Mouse (Mus musculus) spleen, adult 2 months (tissue): ENCODE results near the gene Saysd1. TPM values are rescaled to one million over a fixed set of nuclear protein-coding genes. Genes with fewer than 3 reads are reported as not detected.

Experiments
- DNase-seq, 2 experiments: peaks; one replicate each; pipeline versions ENCODE4 v3.0.0 to v3.0.0-alpha.2; 2012 to 2021; ENCODE audit warnings: low spot score in 2 of 2, low read depth in 1 of 2
- H3K27ac ChIP-seq: fragments of 200-500 bp; 2 replicates; pipeline ENCODE4 v1.5.1; 2012; ENCODE audit warnings: low read length, inconsistent platforms; ENCODE audit not compliant: insufficient read depth
- H3K27me3 ChIP-seq: fragments of 200-500 bp; 2 replicates; pipeline ENCODE4 v1.6.1; 2012; ENCODE audit warnings: mild to moderate bottlenecking, moderate library complexity, low read length, inconsistent platforms; ENCODE audit not compliant: control insufficient read depth, insufficient read depth
- H3K36me3 ChIP-seq: fragments of 200-500 bp; 2 replicates; pipeline ENCODE4 v1.6.1; 2012; ENCODE audit warnings: mild to moderate bottlenecking, low read length, inconsistent platforms; ENCODE audit not compliant: control insufficient read depth, insufficient read depth
- H3K4me1 ChIP-seq: fragments of 200-500 bp; 2 replicates; pipeline ENCODE4 v1.6.1; 2011; ENCODE audit warnings: inconsistent platforms; ENCODE audit not compliant: control insufficient read depth, insufficient read depth, insufficient read length
- H3K4me3 ChIP-seq: fragments of 200-500 bp; 2 replicates; pipeline ENCODE4 v1.5.1; 2011; ENCODE audit warnings: mild to moderate bottlenecking, inconsistent platforms; ENCODE audit not compliant: insufficient read depth, insufficient read length; ENCODE audit errors: extremely low read depth
- CTCF ChIP-seq: fragments of 200-500 bp; IDR thresholded peaks from 2 replicates; pipeline ENCODE4 v1.5.1; 2011; ENCODE audit warnings: mild to moderate bottlenecking, inconsistent platforms; ENCODE audit not compliant: insufficient read depth, insufficient read length, insufficient replicate concordance; ENCODE audit errors: extremely low read depth
- POLR2A ChIP-seq: fragments of 200-500 bp; IDR thresholded peaks from 2 replicates; pipeline ENCODE4 v1.6.1; 2011; ENCODE audit warnings: low read depth, low read length, inconsistent platforms
- WGBS: fragments of 180-500 bp; shearing (Covaris S2); methylation state at CpG from one replicate; pipeline ENCODE4 v1.1.7; 2018; 5-methylcytosine and 5-hydroxymethylcytosine counted together
- polyA plus RNA-seq: library from polyadenylated mRNA; depleted of rRNA; stranded (reverse); fragments of >200 nt; gene quantifications from 2 replicates; pipeline ENCODE4 v1.2.3, GENCODE M21; 2012

Saysd1 gene
- polyA plus RNA-seq, 1 experiment: 6.1 TPM

GRCm38 (mm10) chr14:20113189-20113961 is 25.0 kb downstream of the Saysd1 start:
- Histone ChIP-seq H3K27me3 (no peaks in the 10 kb centered on the region), H3K4me1 (peaks cover 11% of the 10 kb centered on the region; the same call in 1 of the 2 replicates), H3K4me3 (no peak overlapping the region), H3K36me3 (no peaks in the 10 kb centered on the region), H3K27ac (no peak overlapping the region)
- 39% methylated on average over 7 of the region's 7 CpGs for WGBS
- DNase-seq: no peak
- TF ChIP-seq CTCF: no peak

- Histone ChIP-seq H3K36me3 (no peaks in the 10 kb centered on the region), H3K4me3 (no peak overlapping the region), H3K4me1 (peaks cover 10% of the 10 kb centered on the region; the same call in 1 of the 2 replicates), H3K27me3 (no peaks in the 10 kb centered on the region), H3K27ac (no peak overlapping the region)
- DNase-seq: no peak
- no peak for TF ChIP-seq POLR2A
- no peak for TF ChIP-seq CTCF
- WGBS: 78% methylated on average over 3 of the region's 3 CpGs
Measured at GRCm38 (mm10) chr14:20112218-20112617, 26.1 kb downstream of the Saysd1 start.

GRCm38 (mm10) chr14:20110945-20111344 is 27.4 kb downstream of the Saysd1 start:
- 90% methylated on average over 1 of the region's 1 CpGs for WGBS
- Histone ChIP-seq H3K4me1 (peaks cover 6% of the 10 kb centered on the region; the same call in 1 of the 2 replicates), H3K4me3 (no peak overlapping the region), H3K27ac (no peak overlapping the region), H3K27me3 (no peaks in the 10 kb centered on the region), H3K36me3 (no peaks in the 10 kb centered on the region)
- TF ChIP-seq POLR2A: no peak
- no peak for TF ChIP-seq CTCF
- no peak for DNase-seq

- WGBS: 68% methylated on average over 6 of the region's 6 CpGs
- H3K27me3 ChIP-seq: no peaks in the 10 kb centered on the region
- no peak for DNase-seq
- H3K27ac ChIP-seq: no peak overlapping the region
- H3K4me1 ChIP-seq: no peaks in the 10 kb centered on the region
- no peak overlapping the region for H3K4me3 ChIP-seq
- TF ChIP-seq POLR2A (no peak), CTCF (no peak)
- no peaks in the 10 kb centered on the region for H3K36me3 ChIP-seq
Measured at GRCm38 (mm10) chr14:20106271-20106670, 32.1 kb downstream of the Saysd1 start.

- H3K4me3 ChIP-seq: no peak overlapping the region
- 71% methylated on average over 4 of the region's 4 CpGs for WGBS
- TF ChIP-seq POLR2A (no peak), CTCF (no peak)
- H3K27ac ChIP-seq: no peak overlapping the region
- no peaks in the 10 kb centered on the region for H3K27me3 ChIP-seq
- no peaks in the 10 kb centered on the region for H3K36me3 ChIP-seq
- no peaks in the 10 kb centered on the region for H3K4me1 ChIP-seq
- DNase-seq: no peak
Measured at GRCm38 (mm10) chr14:20103207-20103606, 35.1 kb downstream of the Saysd1 start.

- 47% methylated on average over 5 of the region's 5 CpGs for WGBS
- DNase-seq: no peak
- TF ChIP-seq CTCF (no peak), POLR2A (no peak)
Measured at GRCm38 (mm10) chr14:20098061-20098460, 40.3 kb downstream of the Saysd1 start.

GRCm38 (mm10) chr14:20094942-20095341 is 43.4 kb downstream of the Saysd1 start:
- no peak for TF ChIP-seq CTCF
- Histone ChIP-seq H3K4me3 (no peak overlapping the region), H3K36me3 (no peaks in the 10 kb centered on the region), H3K27ac (no peak overlapping the region), H3K27me3 (0 out of 2 replicates have a peak, but pooled peaks cover 1% of the 10 kb centered on the region), H3K4me1 (no peaks in the 10 kb centered on the region)
- WGBS: 24% methylated on average over 5 of the region's 5 CpGs
- no peak for DNase-seq

More at GRCm38 (mm10) chr14:20098061-20098460, 40.3 kb downstream of the Saysd1 start:
- Histone ChIP-seq H3K4me1 (no peaks in the 10 kb centered on the region), H3K36me3 (no peaks in the 10 kb centered on the region), H3K4me3 (no peak overlapping the region), H3K27me3 (0 out of 2 replicates have a peak, but pooled peaks cover under 1% of the 10 kb centered on the region), H3K27ac (no peak overlapping the region)
